In genomic region chr1:172612745-172613144, GRCm38 (mm10) we compare ENCODE assay signal across 12 mouse cellular contexts. TPM values are rescaled to one million over a fixed set of nuclear protein-coding genes. Genes with fewer than 3 reads are reported as not detected.
DNase-seq lines count a peak whose midpoint lies in the region; ATAC-seq and TF ChIP-seq lines count a peak whose summit lies in the region.
"Had no signal": no experiment of that assay in that cellular context is flagged by ENCODE, and none has a peak within 500 bp of the region (broad histone marks: within the 10 kb centered on the region; RNA-seq: fewer than 3 reads in every experiment).

No protein-coding gene starts in this region.

- no peak overlapping the region for H3K9ac ChIP-seq in embryonic facial prominence, embryonic 14.5 days (ENCODE audit: low read depth, low read length)
- no peak overlapping the region for H3K9ac ChIP-seq in kidney, postnatal 0 days (ENCODE audit: low read depth, low read length)

- DNase-seq in embryonic facial prominence, embryonic 14.5 days (ENCODE audit: low spot score): peak; percentile 28
- no peak for DNase-seq in embryonic facial prominence, embryonic 10.5 days (ENCODE audit: low spot score)
- peak; percentile 63 for DNase-seq in kidney, postnatal 0 days (ENCODE audit: low spot score)
- DNase-seq in kidney, adult 9 months: no peak
- DNase-seq in 416B (ENCODE audit: low read depth): peak; percentile 55
- no peak for DNase-seq in spleen, postnatal 4 days (ENCODE audit: low spot score in 2 of 2)
- DNase-seq in neural tube, embryonic 10.5 days (ENCODE audit: extremely low spot score, low spot score): no peak
- DNase-seq: cerebellum, adult 11-12 months; kidney, postnatal 14 days had no signal

- H3K27ac ChIP-seq in embryonic facial prominence, embryonic 14.5 days (replicated peaks; ENCODE audit: low read depth, low read length): no peak overlapping the region
- no peak overlapping the region for H3K27ac ChIP-seq in embryonic facial prominence, embryonic 10.5 days (replicated peaks)
- no peak overlapping the region for H3K27ac ChIP-seq in kidney, postnatal 0 days
- H3K27ac ChIP-seq in bone marrow macrophage, adult 2 months (ENCODE audit: insufficient read depth, low read depth, low read length): no peak overlapping the region

- no peaks in the 10 kb centered on the region for H3K27me3 ChIP-seq in embryonic facial prominence, embryonic 14.5 days (replicated peaks; ENCODE audit: control insufficient read depth, insufficient read depth, low read length)
- H3K27me3 ChIP-seq in embryonic facial prominence, embryonic 10.5 days (replicated peaks; ENCODE audit: low read depth, poor library complexity, severe bottlenecking): peaks cover 9% of the 10 kb centered on the region; the same call in 1 of the 2 replicates
- H3K27me3 ChIP-seq in kidney, postnatal 0 days (ENCODE audit: insufficient read depth, low read length): no peaks in the 10 kb centered on the region

- peaks cover 5% of the 10 kb centered on the region for H3K4me1 ChIP-seq in embryonic facial prominence, embryonic 14.5 days (ENCODE audit: control insufficient read depth, insufficient read depth, low read length)
- H3K4me1 ChIP-seq in embryonic facial prominence, embryonic 10.5 days: peaks cover 15% of the 10 kb centered on the region
- H3K4me1 ChIP-seq in kidney, postnatal 0 days (replicated peaks; ENCODE audit: insufficient read depth, low read length): 0 out of 2 replicates have a peak, but pooled peaks cover 7% of the 10 kb centered on the region
- H3K4me1 ChIP-seq in bone marrow macrophage, adult 2 months (ENCODE audit: control insufficient read depth, insufficient read depth, low read length): no peaks in the 10 kb centered on the region

- no peak overlapping the region for H3K4me3 ChIP-seq in embryonic facial prominence, embryonic 14.5 days (ENCODE audit: low read depth, low read length)
- H3K4me3 ChIP-seq in embryonic facial prominence, embryonic 10.5 days: no peak overlapping the region
- H3K4me3 ChIP-seq in kidney, postnatal 0 days (replicated peaks; ENCODE audit: low read depth, low read length): no peak overlapping the region
- H3K4me3 ChIP-seq in bone marrow macrophage, adult 2 months (ENCODE audit: insufficient read depth, low read length): no peak overlapping the region

- no peak overlapping the region for H3K4me2 ChIP-seq in embryonic facial prominence, embryonic 14.5 days (ENCODE audit: low read depth, low read length)
- no peak overlapping the region for H3K4me2 ChIP-seq in kidney, postnatal 0 days (ENCODE audit: low read length)

- peak; percentile 74 for TF ChIP-seq CTCF in kidney, postnatal 0 days (IDR thresholded peaks at IDR 0.05; ENCODE audit: low read depth)
- TF ChIP-seq CTCF in bone marrow macrophage, adult 2 months (IDR thresholded peaks at IDR 0.05; ENCODE audit: low read depth, low read length): peak; percentile 16; the same call in 1 of the 2 replicates

- no peaks in the 10 kb centered on the region for H3K9me3 ChIP-seq in embryonic facial prominence, embryonic 14.5 days (ENCODE audit: control insufficient read depth, low read length)
- H3K9me3 ChIP-seq in embryonic facial prominence, embryonic 10.5 days: no peaks in the 10 kb centered on the region
- no peaks in the 10 kb centered on the region for H3K9me3 ChIP-seq in kidney, postnatal 0 days (replicated peaks; ENCODE audit: low read length)

- H3K36me3 ChIP-seq in embryonic facial prominence, embryonic 14.5 days (ENCODE audit: control insufficient read depth, insufficient read depth, low read length): no peaks in the 10 kb centered on the region
- no peaks in the 10 kb centered on the region for H3K36me3 ChIP-seq in embryonic facial prominence, embryonic 10.5 days (replicated peaks)
- no peaks in the 10 kb centered on the region for H3K36me3 ChIP-seq in kidney, postnatal 0 days (ENCODE audit: insufficient read depth, low read length)

- 67% methylated on average over 1 of the region's 1 CpGs for WGBS in embryonic facial prominence, embryonic 14.5 days
- WGBS in embryonic facial prominence, embryonic 10.5 days: 52% methylated on average over 1 of the region's 1 CpGs
- WGBS in kidney, postnatal 0 days: 33% methylated on average over 1 of the region's 1 CpGs

- TF ChIP-seq POLR2A in bone marrow macrophage, adult 2 months (IDR thresholded peaks at IDR 0.05; ENCODE audit: borderline replicate concordance, low read depth, low read length): no peak

- ATAC-seq in embryonic facial prominence, embryonic 14.5 days (ENCODE audit: low read depth): no peak
- no peak for ATAC-seq in kidney, postnatal 0 days (replicated peaks; ENCODE audit: low FRiP score, low read depth)

RNA-seq across cellular contexts. Expression of gene Fcrl6, which starts 10.4 kb away (rescaled TPM):
- 0.13 and 0.26 TPM in 2 replicates for polyA plus RNA-seq in embryonic facial prominence, embryonic 14.5 days (2014; fragmentation: Nextera tagmentation; extraction: Ambion mirVana)
- polyA plus RNA-seq in embryonic facial prominence, embryonic 10.5 days (2016; fragmentation: Nextera tagmentation; extraction: Ambion mirVana): 0.25 TPM in 1 of 2 replicates, not detected in the other
- polyA plus RNA-seq in kidney, postnatal 0 days (2015; fragmentation: Nextera tagmentation; extraction: Ambion mirVana): not detected in 2 replicates
- not detected in 2 replicates for polyA plus RNA-seq in bone marrow macrophage, adult 2 months (2012; ENCODE audit: insufficient read depth, insufficient read length, missing spikeins)
- polyA plus RNA-seq: C2C12; urinary bladder, adult 2 months had no signal

RNA-seq across cellular contexts. Expression of gene Dusp23, which starts 20.0 kb away (rescaled TPM):
- polyA plus RNA-seq in embryonic facial prominence, embryonic 14.5 days (2014; fragmentation: Nextera tagmentation; extraction: Ambion mirVana): 15.7 and 16.0 TPM in 2 replicates
- polyA plus RNA-seq in embryonic facial prominence, embryonic 10.5 days (2016; fragmentation: Nextera tagmentation; extraction: Ambion mirVana): 9.4 and 9.9 TPM in 2 replicates
- polyA plus RNA-seq in kidney, postnatal 0 days (2015; fragmentation: Nextera tagmentation; extraction: Ambion mirVana): 27.0 and 27.4 TPM in 2 replicates
- 9.4 and 11.2 TPM in 2 replicates for polyA plus RNA-seq in bone marrow macrophage, adult 2 months (2012; ENCODE audit: insufficient read depth, insufficient read length, missing spikeins)

RNA-seq across cellular contexts. Expression of gene Slamf8, which starts 22.4 kb away (rescaled TPM):
- 0.17 TPM in 1 of 2 replicates, not detected in the other for polyA plus RNA-seq in embryonic facial prominence, embryonic 14.5 days (2014; fragmentation: Nextera tagmentation; extraction: Ambion mirVana)
- polyA plus RNA-seq in embryonic facial prominence, embryonic 10.5 days (2016; fragmentation: Nextera tagmentation; extraction: Ambion mirVana): not detected in 2 replicates
- 0.16 and 0.18 TPM in 2 replicates for polyA plus RNA-seq in kidney, postnatal 0 days (2015; fragmentation: Nextera tagmentation; extraction: Ambion mirVana)
- polyA plus RNA-seq in bone marrow macrophage, adult 2 months (2012; ENCODE audit: insufficient read depth, insufficient read length, missing spikeins): 4.0 TPM in 2 replicates
- polyA plus RNA-seq: C2C12 had no signal

RNA-seq across cellular contexts. Expression of gene Vsig8, which starts 57.0 kb away (rescaled TPM):
- polyA plus RNA-seq in embryonic facial prominence, embryonic 14.5 days (2014; fragmentation: Nextera tagmentation; extraction: Ambion mirVana): 0.45 and 1.6 TPM in 2 replicates
- 0.12 TPM in 1 of 2 replicates, not detected in the other for polyA plus RNA-seq in embryonic facial prominence, embryonic 10.5 days (2016; fragmentation: Nextera tagmentation; extraction: Ambion mirVana)
- 1.0 and 1.6 TPM in 2 replicates for polyA plus RNA-seq in kidney, postnatal 0 days (2015; fragmentation: Nextera tagmentation; extraction: Ambion mirVana)
- not detected in 2 replicates for polyA plus RNA-seq in bone marrow macrophage, adult 2 months (2012; ENCODE audit: insufficient read depth, insufficient read length, missing spikeins)
- polyA plus RNA-seq: C2C12 had no signal

Comparison
In these comparisons a context has a peak if more than half of its experiments do, and no peak if none do; other contexts are left out.
1. DNase-seq: peak in embryonic facial prominence, embryonic 14.5 days (single experiment), kidney, postnatal 0 days (single experiment) and 416B (single experiment); none in embryonic facial prominence, embryonic 10.5 days (single experiment), kidney, adult 9 months (single experiment), spleen, postnatal 4 days (0 of 2) and neural tube, embryonic 10.5 days (single experiment).